In the genomic region with DNA sequence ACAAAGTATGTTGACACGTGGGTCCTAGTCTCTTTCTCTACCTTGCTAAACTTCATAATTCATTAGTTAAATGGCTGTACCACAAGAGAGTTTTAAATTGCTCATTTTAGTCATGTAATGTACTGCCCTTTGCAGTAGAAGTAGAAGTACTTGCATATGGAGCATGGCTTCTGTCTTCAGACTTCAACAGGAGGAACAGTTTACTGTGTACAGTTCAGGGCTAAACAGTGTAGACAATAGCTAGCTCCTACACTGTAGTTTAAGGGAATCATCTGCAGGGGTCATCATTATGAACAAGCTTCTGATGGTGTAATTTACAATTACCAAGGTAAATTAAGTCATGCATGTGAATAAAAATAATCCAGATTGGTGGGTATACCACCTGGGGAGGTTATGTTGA, we compare ENCODE assay signal across 7 mouse cellular contexts.
A peak's percentile ranks its signal among the peaks of the same experiment; 100 is the strongest.
ATAC-seq and TF ChIP-seq lines count a peak whose summit lies in the region.
"Not testable (repeated sequence)": the region's sequence is repeated elsewhere in the genome, so short reads cannot be mapped to it uniquely, and the experiment has no call there.

No protein-coding gene starts in this region.

- 4% methylated on average over 1 of the region's 1 CpGs for WGBS in forebrain, embryonic 13.5 days
- WGBS in heart, embryonic 16.5 days = 2% methylated on average over 1 of the region's 1 CpGs
- 0% methylated on average over 1 of the region's 1 CpGs for WGBS in intestine, embryonic 16.5 days
- 6% methylated on average over 1 of the region's 1 CpGs for WGBS in limb, embryonic 15.5 days
- 0% methylated on average over 1 of the region's 1 CpGs for WGBS in macrophage (ENCODE audit: missing documents)

- not testable (repeated sequence) for TF ChIP-seq POLR2A in cortical plate, adult 2 months (IDR thresholded peaks at IDR 0.05; ENCODE audit: extremely low read depth, insufficient read depth, low read length)

- not testable (repeated sequence) for H3K4me1 ChIP-seq in cortical plate, adult 2 months (ENCODE audit: control insufficient read depth, insufficient read depth, low read length); forebrain, embryonic 13.5 days; heart, embryonic 16.5 days (ENCODE audit: control insufficient read depth, insufficient read depth, low read length); intestine, embryonic 16.5 days (ENCODE audit: control insufficient read depth, insufficient read depth, low read length); limb, embryonic 15.5 days

- H3K9me3 ChIP-seq in forebrain, embryonic 13.5 days (replicated peaks); heart, embryonic 16.5 days (replicated peaks; ENCODE audit: control insufficient read depth, low read length); intestine, embryonic 16.5 days (ENCODE audit: control insufficient read depth, low read length); limb, embryonic 15.5 days: not testable (repeated sequence)

- not testable (repeated sequence) for TF ChIP-seq CTCF in cortical plate, adult 2 months (IDR thresholded peaks at IDR 0.05; ENCODE audit: extremely low read depth, insufficient read depth, low read length)

- not testable (repeated sequence) for H3K36me3 ChIP-seq in forebrain, embryonic 13.5 days (ENCODE audit: poor library complexity, severe bottlenecking); heart, embryonic 16.5 days (ENCODE audit: control insufficient read depth, insufficient read depth); intestine, embryonic 16.5 days (ENCODE audit: control insufficient read depth, insufficient read depth, low read length); limb, embryonic 15.5 days; macrophage (ENCODE audit: inconsistent target)

- peaks cover 55% of the 10 kb centered on the region for H3K79me2 ChIP-seq in macrophage (ENCODE audit: inconsistent target)

- H3K27me3 ChIP-seq in forebrain, embryonic 13.5 days; heart, embryonic 16.5 days (ENCODE audit: control insufficient read depth, insufficient read depth, low read length); intestine, embryonic 16.5 days (replicated peaks; ENCODE audit: control insufficient read depth, insufficient read depth, low read length); limb, embryonic 15.5 days: not testable (repeated sequence)

- peak overlapping the region; percentile 52 for H3K4me2 ChIP-seq in forebrain, embryonic 13.5 days
- H3K4me2 ChIP-seq in heart, embryonic 16.5 days (ENCODE audit: low read depth, low read length) = peak overlapping the region; percentile 45
- H3K4me2 ChIP-seq in intestine, embryonic 16.5 days (ENCODE audit: low read depth, low read length) = peak overlapping the region; percentile 27; the same call in 1 of the 2 replicates
- peak overlapping the region; percentile 31 for H3K4me2 ChIP-seq in limb, embryonic 15.5 days

- H3K4me3 ChIP-seq in cortical plate, adult 2 months (ENCODE audit: insufficient read depth, low read length) = peak overlapping the region; percentile 48; the same call in 1 of the 2 replicates
- peak overlapping the region; percentile 45 for H3K4me3 ChIP-seq in forebrain, embryonic 13.5 days
- H3K4me3 ChIP-seq in heart, embryonic 16.5 days (ENCODE audit: low read length); intestine, embryonic 16.5 days (ENCODE audit: low read length): not testable (repeated sequence)
- H3K4me3 ChIP-seq in limb, embryonic 15.5 days = peak overlapping the region; percentile 52
- peak overlapping the region; percentile 54 for H3K4me3 ChIP-seq in macrophage (ENCODE audit: inconsistent target)

- H3K9ac ChIP-seq in forebrain, embryonic 13.5 days; heart, embryonic 16.5 days (ENCODE audit: low read length); intestine, embryonic 16.5 days (ENCODE audit: low read depth, low read length); limb, embryonic 15.5 days: not testable (repeated sequence)

- ATAC-seq in forebrain, embryonic 13.5 days = 0 out of 2 replicates have a peak, but pooled peaks have one; percentile 20
- ATAC-seq in heart, embryonic 16.5 days (replicated peaks; ENCODE audit: extremely low read depth, insufficient read depth, low FRiP score); limb, embryonic 15.5 days (ENCODE audit: insufficient number of reproducible peaks, low FRiP score, low TSS enrichment, low read depth): not testable (repeated sequence)
- 0 out of 2 replicates have a peak, but pooled peaks have one; percentile 10 for ATAC-seq in intestine, embryonic 16.5 days
- ATAC-seq in monocyte, adult 5-6 weeks (replicated peaks; ENCODE audit: insufficient number of reproducible peaks, low FRiP score, low TSS enrichment, poor library complexity, severe bottlenecking) = 0 out of 2 replicates have a peak, but pooled peaks have one; percentile 23

- H3K27ac ChIP-seq in cortical plate, adult 2 months (ENCODE audit: insufficient read depth, low read length); forebrain, embryonic 13.5 days; heart, embryonic 16.5 days (ENCODE audit: low read length); intestine, embryonic 16.5 days (ENCODE audit: low read length); limb, embryonic 15.5 days; macrophage: not testable (repeated sequence)
